Mouse (Mus musculus): ENCODE data around the gene Gtf2h1. TPM values are rescaled to one million over a fixed set of nuclear protein-coding genes. Genes with fewer than 3 reads are reported as not detected.
A peak's percentile ranks its signal among the peaks of the same experiment; 100 is the strongest.
"Not testable (repeated sequence)": the region's sequence is repeated elsewhere in the genome, so short reads cannot be mapped to it uniquely, and the experiment has no call there.

Gene Gtf2h1
- polyA plus RNA-seq, 1 experiment from 2014 or later, result 37.0 TPM

- not testable (repeated sequence) for H3K4me3 ChIP-seq (replicated peaks); H3K27ac ChIP-seq (replicated peaks); H3K9me3 ChIP-seq (replicated peaks); H3K4me1 ChIP-seq; H3K9ac ChIP-seq (replicated peaks); H3K4me2 ChIP-seq; H3K27me3 ChIP-seq (replicated peaks); ATAC-seq (ENCODE audit: low FRiP score); H3K36me3 ChIP-seq
- WGBS, result 95% methylated on average over 11 of the region's 11 CpGs
These were observed 36.4 kb downstream of the Gtf2h1 start for GRCm38 (mm10) chr7:46832112-46832810.

GRCm38 (mm10) chr7:46833266-46833665 lies 37.4 kb downstream of the Gtf2h1 start:
- H3K9me3 ChIP-seq (replicated peaks), result no peaks in the 10 kb centered on the region
- no peaks in the 10 kb centered on the region for H3K27me3 ChIP-seq (replicated peaks)
- no peak overlapping the region for H3K4me3 ChIP-seq (replicated peaks)
- no peak for ATAC-seq (ENCODE audit: low FRiP score)
- no peak overlapping the region for H3K9ac ChIP-seq (replicated peaks)
- no peaks in the 10 kb centered on the region for H3K36me3 ChIP-seq
- peaks cover 12% of the 10 kb centered on the region for H3K4me1 ChIP-seq
- H3K27ac ChIP-seq (replicated peaks), result no peak overlapping the region
- no peak overlapping the region for H3K4me2 ChIP-seq
- WGBS, result 87% methylated on average over 6 of the region's 6 CpGs

- Histone ChIP-seq H3K27me3 (replicated peaks) (no peaks in the 10 kb centered on the region), H3K4me2 (no peak overlapping the region), H3K36me3 (no peaks in the 10 kb centered on the region), H3K27ac (replicated peaks) (no peak overlapping the region), H3K4me3 (replicated peaks) (no peak overlapping the region), H3K4me1 (peaks cover 17% of the 10 kb centered on the region), H3K9me3 (replicated peaks) (no peaks in the 10 kb centered on the region), H3K9ac (replicated peaks) (no peak overlapping the region)
- WGBS, result 90% methylated on average over 7 of the region's 7 CpGs
- ATAC-seq (ENCODE audit: low FRiP score), result no peak
These were observed 37.9 kb downstream of the Gtf2h1 start for GRCm38 (mm10) chr7:46833670-46834255.

GRCm38 (mm10) chr7:46834994-46835610 lies 39.2 kb downstream of the Gtf2h1 start:
- Histone ChIP-seq H3K4me3 (replicated peaks) (no peak overlapping the region), H3K4me1 (peaks cover 25% of the 10 kb centered on the region), H3K4me2 (no peak overlapping the region), H3K27me3 (replicated peaks) (no peaks in the 10 kb centered on the region), H3K9ac (replicated peaks) (no peak overlapping the region), H3K36me3 (no peaks in the 10 kb centered on the region), H3K27ac (replicated peaks) (no peak overlapping the region), H3K9me3 (replicated peaks) (no peaks in the 10 kb centered on the region)
- WGBS, result 34% methylated on average over 13 of the region's 14 CpGs
- no peak for ATAC-seq (ENCODE audit: low FRiP score)

GRCm38 (mm10) chr7:46836357-46836756 lies 40.5 kb downstream of the Gtf2h1 start:
- Histone ChIP-seq H3K9me3 (replicated peaks) (no peaks in the 10 kb centered on the region), H3K9ac (replicated peaks) (no peak overlapping the region), H3K27me3 (replicated peaks) (no peaks in the 10 kb centered on the region; the same call in 1 of the 2 replicates), H3K4me2 (no peak overlapping the region), H3K4me1 (peaks cover 25% of the 10 kb centered on the region), H3K4me3 (replicated peaks) (no peak overlapping the region), H3K27ac (replicated peaks) (no peak overlapping the region), H3K36me3 (no peaks in the 10 kb centered on the region)
- no peak for ATAC-seq (ENCODE audit: low FRiP score)
- 83% methylated on average over 5 of the region's 5 CpGs for WGBS

GRCm38 (mm10) chr7:46837073-46837472 lies 41.2 kb downstream of the Gtf2h1 start:
- 39% methylated on average over 5 of the region's 5 CpGs for WGBS
- Histone ChIP-seq H3K36me3 (no peaks in the 10 kb centered on the region), H3K9ac (replicated peaks) (no peak overlapping the region), H3K27ac (replicated peaks) (no peak overlapping the region), H3K4me1 (peaks cover 25% of the 10 kb centered on the region), H3K4me3 (replicated peaks) (no peak overlapping the region), H3K27me3 (replicated peaks) (no peaks in the 10 kb centered on the region; the same call in 1 of the 2 replicates), H3K9me3 (replicated peaks) (no peaks in the 10 kb centered on the region), H3K4me2 (no peak overlapping the region)
- ATAC-seq (ENCODE audit: low FRiP score), result no peak

DNA sequence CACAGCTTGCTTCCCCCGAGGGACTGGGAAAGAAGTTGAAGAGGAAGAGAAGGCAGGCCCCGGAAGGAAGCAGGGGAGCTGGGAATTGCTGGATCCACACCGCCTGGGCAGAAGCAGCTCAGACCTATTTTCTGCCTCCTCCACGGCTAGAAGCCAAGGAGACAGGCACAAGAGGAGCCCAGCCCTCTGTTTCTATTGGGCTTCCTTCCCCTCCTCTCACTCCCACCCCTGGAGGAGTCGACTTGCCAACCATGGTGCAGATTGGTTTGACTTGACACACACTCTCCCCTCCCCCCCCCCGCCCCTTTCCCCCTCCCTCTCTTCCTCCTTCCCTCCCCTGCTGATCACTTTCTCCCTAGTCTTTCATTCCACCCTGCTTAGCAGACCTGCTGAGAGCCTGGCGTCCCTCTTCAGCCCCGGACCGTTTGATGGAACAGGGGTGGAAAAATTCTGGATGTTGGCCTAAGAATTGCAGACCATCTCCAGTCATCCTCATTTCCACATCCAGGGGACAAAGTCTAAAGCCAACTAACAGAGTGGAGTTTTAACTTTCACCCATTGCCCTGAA lies 42.3 kb downstream of the Gtf2h1 start:
- Histone ChIP-seq H3K27ac (replicated peaks) (peak overlapping the region; percentile 72), H3K4me3 (replicated peaks) (no peak overlapping the region), H3K4me1 (peaks cover 25% of the 10 kb centered on the region), H3K4me2 (peak overlapping the region; percentile 37), H3K36me3 (no peaks in the 10 kb centered on the region), H3K9me3 (replicated peaks) (no peaks in the 10 kb centered on the region), H3K27me3 (replicated peaks) (no peaks in the 10 kb centered on the region; the same call in 1 of the 2 replicates), H3K9ac (replicated peaks) (no peak overlapping the region)
- peak; percentile 57; the same call in 1 of the 2 replicates for ATAC-seq (ENCODE audit: low FRiP score)
- 1% methylated on average over 9 of the region's 9 CpGs for WGBS

- H3K9me3 ChIP-seq (replicated peaks), result no peaks in the 10 kb centered on the region
- no peaks in the 10 kb centered on the region; the same call in 1 of the 2 replicates for H3K27me3 ChIP-seq (replicated peaks)
- peak overlapping the region; percentile 72 for H3K27ac ChIP-seq (replicated peaks)
- peaks cover 25% of the 10 kb centered on the region for H3K4me1 ChIP-seq
- H3K4me2 ChIP-seq, result peak overlapping the region; percentile 37
- no peak overlapping the region for H3K9ac ChIP-seq (replicated peaks)
- no peaks in the 10 kb centered on the region for H3K36me3 ChIP-seq
- no peak overlapping the region for H3K4me3 ChIP-seq (replicated peaks)
- WGBS, result 7% methylated on average over 8 of the region's 8 CpGs
- peak; percentile 77 for ATAC-seq (ENCODE audit: low FRiP score)
These were observed 43.0 kb downstream of the Gtf2h1 start for GRCm38 (mm10) chr7:46838891-46839302.

- H3K9ac ChIP-seq (replicated peaks), result no peak overlapping the region
- peaks cover 25% of the 10 kb centered on the region for H3K4me1 ChIP-seq
- H3K9me3 ChIP-seq (replicated peaks), result no peaks in the 10 kb centered on the region
- peak overlapping the region; percentile 37; the same call in 1 of the 2 replicates for H3K4me2 ChIP-seq
- ATAC-seq (ENCODE audit: low FRiP score), result no peak
- H3K27me3 ChIP-seq (replicated peaks), result no peaks in the 10 kb centered on the region; the same call in 1 of the 2 replicates
- 40% methylated on average over 7 of the region's 7 CpGs for WGBS
- no peak overlapping the region for H3K4me3 ChIP-seq (replicated peaks)
- no peaks in the 10 kb centered on the region for H3K36me3 ChIP-seq
- H3K27ac ChIP-seq (replicated peaks), result peak overlapping the region; percentile 72; the same call in 1 of the 2 replicates
These were observed 43.5 kb downstream of the Gtf2h1 start for GRCm38 (mm10) chr7:46839446-46839845.

- peaks cover 28% of the 10 kb centered on the region for H3K4me1 ChIP-seq
- no peaks in the 10 kb centered on the region for H3K36me3 ChIP-seq
- no peak for ATAC-seq (ENCODE audit: low FRiP score)
- H3K9me3 ChIP-seq (replicated peaks), result no peaks in the 10 kb centered on the region
- no peak overlapping the region for H3K4me3 ChIP-seq (replicated peaks)
- 76% methylated on average over 5 of the region's 5 CpGs for WGBS
- H3K9ac ChIP-seq (replicated peaks), result no peak overlapping the region
- H3K27ac ChIP-seq (replicated peaks), result no peak overlapping the region
- H3K4me2 ChIP-seq, result no peak overlapping the region
- no peaks in the 10 kb centered on the region; the same call in 1 of the 2 replicates for H3K27me3 ChIP-seq (replicated peaks)
These were observed 44.0 kb downstream of the Gtf2h1 start for GRCm38 (mm10) chr7:46839861-46840260.

DNA sequence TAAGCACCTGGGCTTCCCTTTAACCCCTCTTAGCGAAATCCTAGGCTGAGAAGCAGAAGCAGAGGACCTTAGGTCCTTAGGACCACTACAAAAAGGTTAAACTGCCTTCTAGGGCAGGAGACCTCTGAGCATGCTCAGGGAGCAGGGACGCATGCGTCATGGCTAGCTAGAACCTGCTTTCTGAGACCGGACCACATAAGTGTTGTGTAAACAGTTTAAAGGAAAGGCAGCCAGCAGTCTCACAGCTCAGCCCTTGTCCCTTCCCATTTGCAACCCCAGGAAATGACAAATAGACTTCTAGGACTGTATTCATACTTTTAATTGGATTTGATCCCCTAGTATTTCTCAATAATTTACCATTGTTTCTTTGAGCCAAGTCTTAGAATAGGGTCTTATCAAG lies 44.4 kb downstream of the Gtf2h1 start:
- Histone ChIP-seq H3K4me2 (no peak overlapping the region), H3K27ac (replicated peaks) (no peak overlapping the region), H3K9me3 (replicated peaks) (no peaks in the 10 kb centered on the region), H3K36me3 (no peaks in the 10 kb centered on the region), H3K4me1 (peaks cover 28% of the 10 kb centered on the region), H3K4me3 (replicated peaks) (no peak overlapping the region), H3K9ac (replicated peaks) (no peak overlapping the region), H3K27me3 (replicated peaks) (no peaks in the 10 kb centered on the region; the same call in 1 of the 2 replicates)
- WGBS, result 73% methylated on average over 4 of the region's 4 CpGs
- no peak for ATAC-seq (ENCODE audit: low FRiP score)

Data from neural tube, embryonic 15.5 days (tissue).